In genomic region chr4:98444437-98445139, GRCm38 (mm10) we compare ENCODE assay signal across 8 mouse cellular contexts. TPM values are rescaled to one million over a fixed set of nuclear protein-coding genes. Genes with fewer than 3 reads are reported as not detected.
DNase-seq lines count a peak whose midpoint lies in the region; ATAC-seq and TF ChIP-seq lines count a peak whose summit lies in the region.

No protein-coding gene starts in this region.

- no peaks in the 10 kb centered on the region for H3K27me3 ChIP-seq in embryonic facial prominence, embryonic 11.5 days (ENCODE audit: control insufficient read depth, insufficient read depth, low read length)
- H3K27me3 ChIP-seq in hindbrain, embryonic 11.5 days (ENCODE audit: control insufficient read depth, insufficient read depth, low read length): no peaks in the 10 kb centered on the region
- H3K27me3 ChIP-seq in midbrain, embryonic 12.5 days: no peaks in the 10 kb centered on the region
- H3K27me3 ChIP-seq in thymus, adult 2 months (ENCODE audit: control insufficient read depth, insufficient read depth, low read length): no peaks in the 10 kb centered on the region

- H3K9me3 ChIP-seq in embryonic facial prominence, embryonic 11.5 days (replicated peaks; ENCODE audit: control insufficient read depth, low read length): no peaks in the 10 kb centered on the region
- no peaks in the 10 kb centered on the region for H3K9me3 ChIP-seq in hindbrain, embryonic 11.5 days (ENCODE audit: control insufficient read depth, low read length)
- H3K9me3 ChIP-seq in midbrain, embryonic 12.5 days: no peaks in the 10 kb centered on the region

- no peak overlapping the region for H3K9ac ChIP-seq in embryonic facial prominence, embryonic 11.5 days (replicated peaks; ENCODE audit: low read length)
- H3K9ac ChIP-seq in hindbrain, embryonic 11.5 days (ENCODE audit: low read depth, low read length): no peak overlapping the region
- no peak overlapping the region for H3K9ac ChIP-seq in midbrain, embryonic 12.5 days (replicated peaks)

- ATAC-seq in activated CD4-positive, CD25-positive, alpha-beta regulatory T cell, adult 4 months: peak; percentile 73
- ATAC-seq in embryonic facial prominence, embryonic 11.5 days (replicated peaks; ENCODE audit: insufficient number of reproducible peaks, low FRiP score, low TSS enrichment, low read depth): 0 out of 2 replicates have a peak, but pooled peaks have one; percentile 62
- ATAC-seq in hindbrain, embryonic 11.5 days (ENCODE audit: low FRiP score): peak; percentile 89
- ATAC-seq in midbrain, embryonic 12.5 days (ENCODE audit: low FRiP score, low read depth): peak; percentile 82

- 88% methylated on average over 10 of the region's 10 CpGs for WGBS in embryonic facial prominence, embryonic 11.5 days
- WGBS in hindbrain, embryonic 11.5 days: 87% methylated on average over 10 of the region's 10 CpGs
- whole genome bisulfite sequencing in midbrain, embryonic 12.5 days: 85% methylated on average over 10 of the region's 10 CpGs
- WGBS in thymus, adult 2 months: 94% methylated on average over 10 of the region's 10 CpGs

- no peak overlapping the region for H3K4me2 ChIP-seq in embryonic facial prominence, embryonic 11.5 days (ENCODE audit: low read depth, low read length)
- H3K4me2 ChIP-seq in hindbrain, embryonic 11.5 days (replicated peaks; ENCODE audit: low read depth, low read length): no peak overlapping the region
- no peak overlapping the region for H3K4me2 ChIP-seq in midbrain, embryonic 12.5 days (replicated peaks)

- intact Hi-C loops in heart, postnatal 25 days (cut with DNase I): loop anchor here (5.0 to 10.0 kb wide), 5 partner anchors 67 to 880 kb away; no protein-coding TSS in a partner anchor

- TF ChIP-seq POLR2A in thymus, adult 2 months (IDR thresholded peaks at IDR 0.05; ENCODE audit: control insufficient read depth, extremely low read depth, insufficient read depth, low read length, poor library complexity): no peak

- H3K27ac ChIP-seq in embryonic facial prominence, embryonic 11.5 days (replicated peaks; ENCODE audit: low read depth, low read length): no peak overlapping the region
- no peak overlapping the region for H3K27ac ChIP-seq in hindbrain, embryonic 11.5 days (ENCODE audit: low read depth, low read length)
- H3K27ac ChIP-seq in midbrain, embryonic 12.5 days (replicated peaks): no peak overlapping the region
- no peak overlapping the region for H3K27ac ChIP-seq in thymus, adult 2 months (ENCODE audit: control insufficient read depth, insufficient read depth, low read length)

- peak; percentile 23 for DNase-seq in heart, adult 8-10 months (ENCODE audit: low spot score)
- DNase-seq in heart, postnatal 25 days (ENCODE audit: low spot score): no peak
- DNase-seq in embryonic facial prominence, embryonic 11.5 days (ENCODE audit: low spot score): peak; percentile 69
- peak; percentile 75 for DNase-seq in hindbrain, embryonic 11.5 days (ENCODE audit: low spot score)
- peak; percentile 76 to 81 for DNase-seq in layer of hippocampus, postnatal 10 days (ENCODE audit: low spot score in 2 of 2)
- DNase-seq in thymus, adult 2 months: peak; percentile 76

- H3K4me1 ChIP-seq in embryonic facial prominence, embryonic 11.5 days (ENCODE audit: control insufficient read depth, insufficient read depth, low read length): no peaks in the 10 kb centered on the region
- H3K4me1 ChIP-seq in hindbrain, embryonic 11.5 days (replicated peaks; ENCODE audit: control insufficient read depth, insufficient read depth, low read length): no peaks in the 10 kb centered on the region
- 0 out of 2 replicates have a peak, but pooled peaks cover 4% of the 10 kb centered on the region for H3K4me1 ChIP-seq in midbrain, embryonic 12.5 days
- H3K4me1 ChIP-seq in thymus, adult 2 months (replicated peaks; ENCODE audit: control insufficient read depth, insufficient read depth, low read length): peaks cover 3% of the 10 kb centered on the region

- TF ChIP-seq CTCF in thymus, adult 2 months (IDR thresholded peaks at IDR 0.05; ENCODE audit: borderline replicate concordance, control insufficient read depth, extremely low read depth, insufficient read depth, low read length, poor library complexity): no peak

- H3K4me3 ChIP-seq in embryonic facial prominence, embryonic 11.5 days (ENCODE audit: low read depth, low read length): no peak overlapping the region
- H3K4me3 ChIP-seq in hindbrain, embryonic 11.5 days (ENCODE audit: low read depth, low read length): no peak overlapping the region
- no peak overlapping the region for H3K4me3 ChIP-seq in midbrain, embryonic 12.5 days
- H3K4me3 ChIP-seq in thymus, adult 2 months (ENCODE audit: control insufficient read depth, insufficient read depth, low read length): no peak overlapping the region

- no peaks in the 10 kb centered on the region for H3K36me3 ChIP-seq in embryonic facial prominence, embryonic 11.5 days (replicated peaks; ENCODE audit: control insufficient read depth, insufficient read depth, low read depth, low read length)
- H3K36me3 ChIP-seq in hindbrain, embryonic 11.5 days (ENCODE audit: control insufficient read depth, insufficient read depth, low read length): no peaks in the 10 kb centered on the region
- no peaks in the 10 kb centered on the region for H3K36me3 ChIP-seq in midbrain, embryonic 12.5 days
- peaks cover 11% of the 10 kb centered on the region for H3K36me3 ChIP-seq in thymus, adult 2 months (ENCODE audit: control insufficient read depth, insufficient read depth, low read length)

RNA-seq across cellular contexts. Expression of gene Patj, which starts 49.0 kb away (rescaled TPM):
- total RNA-seq in heart, adult 8-10 months (2022): 10 to 100 TPM; 11.1 to 18.5 (median 13.2) TPM
- total RNA-seq in heart, postnatal 25 days (2021): 10 to 100 TPM; 14.8 to 15.1 TPM
- 10 to 100 TPM; 11.9 to 13.9 TPM for polyA plus RNA-seq in activated CD4-positive, CD25-positive, alpha-beta regulatory T cell, adult 4 months (2017; shearing (Covaris generic))
- polyA plus RNA-seq in embryonic facial prominence, embryonic 11.5 days (2014; fragmentation: Nextera tagmentation; extraction: Ambion mirVana): 13.2 and 17.6 TPM in 2 replicates
- polyA plus RNA-seq in hindbrain, embryonic 11.5 days (2014; fragmentation: Nextera tagmentation; extraction: Ambion mirVana): 8.6 and 9.7 TPM in 2 replicates
- 1 to 10 TPM; 5.2 to 8.7 TPM for total RNA-seq in layer of hippocampus, postnatal 10 days (2021)
- polyA plus RNA-seq in midbrain, embryonic 12.5 days (2016; fragmentation: Nextera tagmentation; extraction: Ambion mirVana): 8.0 and 8.5 TPM in 2 replicates
- polyA plus RNA-seq in thymus, adult 2 months (2012; rRNA removed): 32.7 and 35.0 TPM in 2 replicates
